Mouse (Mus musculus) brain, adult 2 months (tissue): Measurements from ENCODE around the gene Irf2bpl.

Experiments
- DNase-seq: peaks from one replicate; pipeline ENCODE4 v3.0.0; 2011; ENCODE audit warnings: low read depth, low spot score

The Irf2bpl gene

DNA sequence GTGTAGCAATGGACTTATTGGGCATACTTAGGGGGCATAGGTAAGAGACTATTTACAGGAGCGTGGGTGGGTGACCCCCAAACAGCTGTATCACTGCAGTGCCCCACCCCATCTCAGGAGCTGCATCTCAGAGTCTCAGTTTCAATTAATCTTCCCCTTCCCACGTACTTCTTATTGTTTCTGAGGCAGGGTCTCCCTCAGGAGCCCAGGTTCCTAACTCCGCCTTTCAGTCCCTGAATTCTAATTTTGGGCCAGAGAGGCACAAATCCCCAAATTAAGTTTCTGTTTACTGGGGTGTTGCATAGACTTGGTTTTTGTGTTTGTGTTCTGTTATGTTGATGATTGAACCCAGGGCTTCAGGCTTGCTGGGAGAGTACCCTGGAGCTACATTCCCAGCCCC is 13.8 kb upstream of the Irf2bpl start:
- DNase-seq: no peak

DNA sequence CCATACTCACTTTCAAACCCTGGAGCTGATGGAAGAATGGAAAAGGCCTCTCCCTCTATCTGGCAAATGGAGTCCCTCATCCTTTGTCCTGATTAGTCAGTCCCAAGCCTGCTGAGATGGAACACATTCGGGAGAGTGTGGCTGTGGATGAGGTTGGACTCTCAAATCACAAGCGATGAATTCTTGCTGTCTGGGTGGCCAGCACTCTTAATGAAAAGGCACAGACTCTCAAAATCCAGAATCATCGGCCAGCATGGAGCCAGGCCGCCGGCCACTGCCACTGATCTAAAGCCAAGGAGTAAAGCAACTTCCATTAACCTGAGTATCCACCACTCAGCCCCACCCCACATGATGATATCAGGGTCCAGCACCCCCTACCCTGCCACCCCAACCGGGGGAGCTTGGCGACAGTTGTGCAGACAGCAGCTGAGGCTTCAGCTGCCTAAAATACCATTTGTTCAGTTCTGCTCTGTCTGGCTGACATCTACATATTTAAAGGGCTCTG is 13.2 kb upstream of the Irf2bpl start:
- no peak for DNase-seq

DNA sequence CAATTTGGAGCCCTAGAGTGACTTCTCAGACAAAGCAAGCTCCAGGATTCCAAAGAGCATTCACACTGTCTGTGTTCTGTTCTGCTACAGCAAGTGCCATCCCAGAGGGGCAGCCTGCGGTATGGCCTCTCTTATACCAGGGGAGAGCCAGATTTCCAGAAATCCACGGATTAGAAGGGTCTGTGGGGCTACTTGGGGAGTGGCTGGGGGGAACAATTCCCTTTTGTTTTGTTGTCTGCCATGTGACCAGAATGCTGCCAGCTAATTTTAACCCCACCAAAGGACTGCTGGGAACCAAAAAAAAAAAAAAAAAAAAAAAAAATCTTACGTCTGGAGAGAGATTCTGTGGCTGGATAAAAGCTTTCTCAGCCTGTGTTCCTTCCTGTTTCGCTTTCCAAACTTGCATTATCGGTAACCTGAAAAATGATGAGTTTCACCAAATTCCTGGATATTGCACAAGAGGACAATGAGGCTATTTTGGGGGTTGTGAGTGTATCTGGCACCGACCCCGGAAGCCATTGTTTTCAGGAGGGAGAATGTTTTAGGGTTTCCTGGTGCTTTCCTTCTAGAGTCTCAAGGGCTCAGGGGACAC is 12.4 kb upstream of the Irf2bpl start:
- DNase-seq: peak; percentile 80

DNA sequence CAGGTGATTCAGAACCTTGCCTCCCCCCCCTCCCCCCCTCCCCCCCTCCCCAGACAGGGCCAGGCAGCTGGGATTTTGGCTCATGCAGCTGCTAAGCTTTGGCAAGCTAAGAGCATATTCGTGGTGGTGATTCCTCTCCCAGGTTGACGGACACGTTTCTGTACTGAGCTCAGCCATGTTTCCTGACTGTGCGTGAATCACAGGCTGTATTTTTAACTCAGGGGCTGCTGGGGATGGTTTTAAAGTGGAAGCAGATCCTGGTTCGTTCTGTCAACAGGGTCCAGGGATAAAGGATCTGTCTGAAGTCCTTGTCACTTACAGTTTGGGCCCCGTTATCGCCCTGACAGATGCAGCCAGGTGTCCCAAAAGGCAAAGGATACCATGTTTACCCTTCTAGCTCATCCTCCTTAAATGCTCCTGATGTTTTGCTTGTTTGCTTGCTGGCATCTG is 11.9 kb upstream of the Irf2bpl start:
- peak; percentile 86 for DNase-seq

DNA sequence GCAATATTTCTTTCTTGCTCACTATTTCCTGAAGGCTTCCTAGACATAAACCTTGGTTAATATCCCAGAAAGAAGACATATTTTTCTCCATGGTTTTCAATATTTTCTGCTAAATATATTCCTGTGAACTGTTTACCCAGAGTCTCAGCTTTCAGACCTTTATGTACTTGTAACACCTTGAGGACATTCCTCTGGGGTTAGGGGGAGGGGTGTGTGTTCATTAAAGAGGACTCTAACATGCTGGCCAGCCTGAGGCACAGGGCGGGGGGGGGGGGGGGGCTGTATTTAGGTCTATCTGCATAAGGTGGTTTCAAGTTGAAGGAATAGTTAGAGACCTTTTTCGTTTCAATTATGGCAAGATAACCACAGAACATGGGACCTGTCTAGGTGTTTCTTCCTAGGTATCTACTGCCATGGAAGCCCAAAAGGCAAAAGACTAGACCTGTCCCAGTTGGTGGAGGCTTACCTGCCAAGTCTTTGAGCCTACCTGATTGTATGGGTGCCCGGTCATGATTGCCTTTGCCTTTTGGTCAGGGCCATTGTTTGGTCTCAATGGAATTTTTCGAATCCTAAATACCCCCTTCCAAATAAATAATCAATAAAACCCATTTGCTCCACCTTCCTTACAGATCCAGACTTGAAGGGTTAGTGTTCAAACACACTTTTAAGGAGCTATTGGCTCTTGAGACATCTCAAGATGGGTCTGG is 11.3 kb upstream of the Irf2bpl start:
- no peak for DNase-seq

DNA sequence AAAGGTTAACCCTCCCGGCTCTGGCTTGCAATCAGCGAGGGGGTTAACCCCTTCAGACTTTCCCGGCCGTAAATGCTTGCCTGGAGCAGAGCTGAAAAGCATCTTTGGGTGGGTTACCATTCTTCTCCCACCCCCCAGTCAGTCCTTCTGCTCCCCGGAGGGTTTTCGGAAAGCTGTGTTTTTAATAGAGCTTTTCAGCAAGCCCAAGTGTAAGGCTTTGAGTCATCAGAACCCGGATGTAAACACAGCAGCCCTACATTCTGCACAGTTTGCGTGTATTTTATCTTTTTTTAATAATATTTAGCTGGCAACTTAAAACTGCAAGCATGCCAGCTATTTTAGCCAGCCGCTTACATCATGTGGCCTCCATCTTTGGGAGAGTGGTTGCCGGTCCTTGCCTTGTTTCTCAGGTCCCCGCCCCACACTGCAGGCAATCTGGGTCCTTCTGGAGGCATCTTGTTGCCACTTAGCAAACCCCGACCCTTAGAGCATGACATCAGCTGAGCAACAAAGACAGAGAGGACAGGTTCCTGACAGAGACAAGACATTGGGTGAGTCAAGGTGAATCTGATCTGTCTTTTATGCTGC is 10.3 kb upstream of the Irf2bpl start:
- DNase-seq: peak; percentile 88

DNA sequence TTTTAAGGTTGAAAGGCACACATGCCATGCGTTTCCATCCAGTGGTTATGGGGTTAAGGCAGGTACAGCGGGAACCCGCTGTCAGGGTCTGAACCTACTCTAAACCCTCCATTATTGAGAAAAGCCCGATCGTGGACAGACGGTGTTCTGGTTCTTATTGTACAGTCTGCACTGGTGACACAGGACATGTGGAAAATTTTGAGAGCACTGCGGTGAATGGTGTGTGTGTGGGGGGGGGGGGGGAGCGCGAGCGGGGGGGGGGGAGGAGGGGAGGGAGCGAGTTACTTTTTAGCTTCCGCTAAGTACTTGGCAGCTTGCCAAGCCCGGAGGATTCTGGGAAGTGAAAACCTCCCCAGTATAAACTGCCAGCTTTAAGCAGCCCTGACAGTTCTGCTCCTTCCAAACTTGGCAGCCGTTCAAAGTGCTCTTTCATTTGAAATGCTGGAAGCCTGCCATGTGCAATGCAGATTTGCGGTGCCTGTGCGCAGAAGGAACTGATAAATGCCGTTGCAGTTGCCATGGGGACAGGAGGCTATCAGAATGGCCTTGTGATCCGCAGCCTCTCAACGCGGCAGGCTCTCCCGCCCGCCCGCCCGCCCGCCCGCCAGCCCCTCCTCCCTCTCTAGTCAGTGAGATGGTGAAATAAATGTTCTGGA is 9.7 kb upstream of the Irf2bpl start:
- DNase-seq: peak; percentile 100

DNA sequence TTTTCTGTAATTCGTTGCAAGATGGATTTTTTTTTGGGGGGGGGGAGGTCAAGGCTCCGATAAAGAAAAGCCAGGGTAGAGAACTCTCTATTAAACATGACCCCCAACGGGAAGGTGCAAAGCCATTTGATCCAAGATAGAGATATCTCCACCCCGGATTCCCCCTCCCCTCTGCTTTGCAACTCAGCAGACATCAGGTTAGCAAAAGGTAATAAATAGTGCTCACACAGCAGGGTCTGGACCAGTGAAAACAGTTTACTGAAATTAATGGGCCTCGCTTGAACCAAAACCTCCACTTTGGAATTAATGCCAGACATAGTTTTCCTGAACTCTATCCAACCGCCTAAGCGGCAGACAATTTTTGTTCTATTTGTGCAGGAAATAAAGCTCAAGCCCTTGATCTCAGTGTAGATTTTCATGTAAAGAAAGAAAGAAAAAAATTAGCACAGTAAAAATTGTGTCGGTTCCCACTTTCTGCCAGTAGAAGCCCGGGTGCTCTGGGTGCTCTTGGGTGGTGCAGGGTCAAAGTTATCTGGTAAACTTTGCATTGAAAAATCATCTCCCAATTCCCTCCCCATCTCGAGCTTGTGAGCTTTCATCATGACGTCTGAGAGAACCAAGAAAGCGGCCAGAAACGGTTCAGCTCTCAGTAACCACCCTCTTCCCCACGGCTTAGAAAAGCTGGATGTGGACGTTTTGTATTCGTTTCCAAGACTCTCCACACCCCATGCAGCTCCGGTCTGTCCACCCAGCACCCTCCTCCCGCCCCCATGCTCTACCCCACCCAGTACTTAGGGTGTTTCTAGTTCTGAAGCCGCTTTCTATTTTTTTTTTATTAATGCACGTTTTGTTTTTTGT is 9.0 kb upstream of the Irf2bpl start:
- DNase-seq: peak; percentile 83

DNA sequence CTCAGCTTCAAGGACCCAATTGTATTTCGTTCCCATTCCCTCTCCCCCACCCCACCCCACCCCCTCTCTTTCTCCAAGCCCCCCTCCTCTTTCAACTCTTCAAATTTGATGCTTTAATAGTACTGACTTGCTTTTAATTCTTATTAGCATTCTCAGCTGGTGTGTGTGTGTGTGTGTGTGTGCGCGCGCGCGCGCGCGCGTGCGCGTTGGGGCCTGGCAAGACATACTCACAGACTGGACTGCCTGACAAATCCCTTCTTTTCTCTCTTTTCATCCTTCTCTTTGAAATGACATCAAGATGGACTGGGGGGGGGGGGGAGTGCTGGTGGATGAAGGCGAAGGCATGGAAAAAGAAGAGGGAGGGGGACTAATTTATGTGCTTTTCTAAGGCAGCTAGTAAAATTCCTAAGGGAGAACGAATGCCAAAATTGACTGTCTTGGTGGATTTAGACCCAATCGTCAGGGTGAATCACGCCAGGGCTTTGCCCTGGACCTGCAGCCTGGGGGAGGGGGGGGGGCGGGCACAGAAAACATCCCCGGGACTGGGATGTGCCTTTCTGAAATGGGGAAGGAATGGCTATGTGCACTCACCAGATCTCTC is 8.2 kb upstream of the Irf2bpl start:
- DNase-seq: peak; percentile 74

DNA sequence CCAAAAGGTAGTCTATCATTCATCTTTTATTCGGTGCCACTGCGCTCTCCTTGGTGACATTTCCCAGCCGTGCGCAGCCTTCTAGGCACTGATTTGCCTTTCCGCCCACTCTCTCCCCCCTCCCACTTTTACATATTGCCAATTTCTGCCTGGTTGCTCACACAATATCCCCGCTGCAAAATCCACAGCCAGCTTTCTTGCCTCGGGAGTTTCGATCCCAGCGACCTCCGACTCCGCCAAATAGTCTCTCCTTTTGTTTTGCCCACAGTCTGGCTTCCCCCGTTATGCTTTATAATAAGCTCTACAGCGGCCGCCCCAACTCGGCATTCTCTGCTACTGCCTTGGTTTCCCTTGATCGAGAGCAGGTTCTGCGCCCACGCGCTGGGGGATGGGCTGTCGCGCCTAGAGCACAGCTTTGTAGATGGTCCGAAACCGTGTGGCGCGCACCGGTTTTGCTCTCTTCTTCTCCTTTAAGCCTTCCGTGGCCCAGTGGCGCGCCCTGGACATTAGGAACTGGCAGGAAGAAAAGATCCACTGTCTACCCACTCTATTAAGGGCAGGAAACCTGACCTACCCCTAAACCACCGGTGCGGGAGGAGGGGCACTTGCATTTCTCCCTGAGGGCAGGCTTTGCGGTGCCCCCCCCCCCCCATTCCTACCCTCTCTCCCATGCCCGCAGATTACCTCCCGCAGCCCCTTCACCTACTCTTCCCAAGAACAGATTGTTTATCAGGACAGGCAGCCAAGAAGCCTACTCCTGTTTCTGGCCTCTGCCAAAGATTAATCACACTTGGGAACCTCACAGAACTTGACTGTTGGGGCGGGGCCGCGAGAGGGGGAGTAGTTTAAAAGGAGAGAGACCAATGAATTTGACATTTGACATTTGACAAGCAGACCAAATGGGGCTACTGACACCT is 7.4 kb upstream of the Irf2bpl start:
- peak; percentile 90 for DNase-seq

DNA sequence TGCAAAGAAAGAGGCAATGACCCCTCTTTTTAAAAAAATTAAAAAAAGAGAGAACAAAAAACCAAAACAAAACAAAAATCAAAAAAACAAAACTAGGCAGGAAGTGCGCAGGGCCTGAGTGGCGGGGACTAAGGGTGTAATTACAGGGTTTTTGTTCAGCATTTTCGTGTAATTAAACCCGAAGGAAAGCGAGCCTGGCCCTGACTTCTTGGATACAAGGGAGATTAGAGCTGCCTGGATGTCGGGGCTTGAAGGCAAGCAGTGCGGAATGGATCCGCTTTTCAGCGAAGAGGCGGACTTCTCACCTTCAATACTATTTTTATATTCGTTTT is 6.8 kb upstream of the Irf2bpl start:
- no peak for DNase-seq

DNA sequence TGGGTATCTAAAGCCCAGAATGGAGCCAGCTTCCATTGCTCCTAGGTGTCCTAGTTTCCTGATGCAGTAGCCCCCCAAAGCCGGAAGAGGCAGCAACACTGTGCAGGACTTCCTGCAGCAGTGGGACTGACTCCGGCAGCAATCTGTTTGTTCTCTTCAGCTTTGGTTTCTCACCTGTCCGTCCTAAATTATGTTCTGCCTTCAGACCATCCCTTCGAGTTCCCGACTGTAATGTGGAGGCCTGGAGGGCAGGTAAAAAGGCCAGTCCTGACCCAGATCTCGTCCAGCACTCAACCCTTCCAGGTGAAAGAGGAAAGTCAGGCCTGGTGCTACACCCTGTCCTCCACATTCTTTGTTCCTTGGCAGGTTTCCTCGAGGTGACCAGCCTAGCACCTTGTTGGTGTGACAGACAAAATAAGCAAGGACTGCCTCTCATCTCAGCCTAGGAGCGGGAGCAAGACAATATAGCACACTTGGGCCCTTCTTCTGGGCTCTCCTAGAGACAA is 6.3 kb upstream of the Irf2bpl start:
- DNase-seq: peak; percentile 63

DNA sequence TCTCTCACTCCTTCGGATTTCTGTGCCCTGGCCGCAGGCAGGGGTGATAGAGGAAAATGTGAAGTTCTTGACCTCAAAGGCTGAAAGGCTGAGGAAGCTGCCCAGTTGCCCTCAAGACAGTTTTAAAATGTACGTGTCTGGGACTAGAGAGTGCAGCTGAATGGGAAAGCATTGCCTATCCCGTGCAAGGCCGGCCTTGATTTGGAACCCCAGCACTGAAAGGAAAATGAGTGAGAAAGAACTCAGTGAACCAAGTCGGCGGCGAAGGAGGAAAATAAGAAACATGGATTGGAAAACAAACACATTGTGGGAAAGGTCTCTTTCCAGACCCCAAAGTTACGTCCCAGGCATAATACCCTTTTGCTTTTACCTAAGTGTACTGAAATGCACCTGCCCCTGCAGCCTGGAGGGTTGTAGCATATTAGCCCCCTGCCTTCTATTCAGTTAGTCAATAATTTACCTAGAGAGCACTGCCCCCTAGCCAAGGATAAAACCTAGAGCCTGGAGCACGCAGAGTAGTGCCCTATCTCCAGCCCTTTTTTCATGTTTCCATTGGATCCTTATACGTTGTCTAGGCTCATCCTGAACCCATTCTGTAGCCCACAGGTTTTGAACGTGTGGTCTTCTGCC is 5.6 kb upstream of the Irf2bpl start:
- DNase-seq: no peak

DNA sequence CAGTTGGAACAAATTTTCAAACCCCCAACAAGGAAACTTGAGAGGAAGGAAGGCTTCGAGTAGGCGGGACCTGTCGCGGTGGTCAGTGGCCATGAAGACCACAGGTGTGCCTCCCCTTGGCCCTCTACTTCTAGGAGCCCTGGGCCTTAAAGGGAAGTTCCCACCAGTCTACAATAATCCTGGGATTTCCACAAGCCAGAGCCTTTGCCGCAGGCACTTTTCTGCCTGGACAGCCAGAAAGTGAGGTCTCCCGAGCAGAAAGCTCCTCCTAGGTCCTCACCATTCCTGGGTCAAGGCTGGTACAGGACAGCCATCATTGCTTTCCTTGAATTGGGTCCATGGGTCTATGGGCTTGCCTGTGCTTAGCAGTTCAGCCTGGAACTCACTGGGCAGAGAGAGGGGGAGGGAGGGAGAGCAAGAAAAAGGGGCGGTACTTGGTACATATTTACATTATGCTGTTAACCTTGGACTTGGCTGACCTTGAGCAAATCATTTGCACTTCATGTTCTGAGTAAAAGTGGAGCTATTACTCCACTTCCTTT is 4.6 kb upstream of the Irf2bpl start:
- no peak for DNase-seq

DNA sequence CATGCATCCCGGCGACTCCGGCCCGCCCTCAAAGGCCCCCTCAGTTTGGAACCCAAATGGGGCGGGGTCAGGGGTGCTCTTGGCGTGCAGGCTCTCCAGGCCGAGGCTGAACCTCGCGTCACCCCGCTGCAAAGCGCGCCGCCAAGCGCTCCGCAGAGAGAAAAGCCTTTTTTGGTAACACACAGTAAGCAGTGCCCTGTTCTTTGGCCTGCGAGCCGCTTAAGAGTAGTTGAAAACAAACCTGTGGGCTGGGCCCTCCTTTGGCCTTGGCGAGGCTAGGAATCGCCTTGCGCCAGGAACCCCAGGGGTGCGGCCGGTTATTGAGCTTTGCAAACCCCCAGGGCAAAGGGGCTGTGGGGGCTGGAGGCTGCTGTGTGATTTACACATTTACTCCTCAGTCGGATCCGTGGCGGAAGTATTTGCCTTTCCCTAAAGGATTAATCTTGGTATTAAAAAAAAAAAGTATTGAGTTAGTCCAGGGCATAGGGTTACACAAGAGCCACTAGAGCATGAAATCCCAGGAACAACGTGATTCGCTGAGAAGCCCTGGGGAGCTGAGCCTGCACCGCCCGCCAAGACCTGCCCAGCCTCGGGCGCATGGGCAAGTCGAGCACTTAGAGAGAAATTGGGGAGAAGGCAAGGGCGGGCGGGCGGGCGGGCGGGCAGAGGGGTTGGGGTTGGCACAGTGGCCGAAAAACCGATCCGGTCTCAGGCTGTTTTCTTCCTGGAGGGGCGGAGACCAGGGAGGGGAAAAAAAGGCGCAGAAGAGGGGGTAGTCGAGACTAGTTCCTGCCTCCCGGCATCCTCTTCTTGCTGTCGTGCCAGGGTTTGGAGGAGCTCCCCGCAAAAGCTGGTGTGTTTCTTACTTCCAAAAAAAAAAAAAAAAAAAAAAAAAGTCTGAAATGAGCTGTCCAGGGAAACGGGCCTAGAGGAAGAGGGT is 3.8 kb upstream of the Irf2bpl start:
- DNase-seq: peak; percentile 91

DNA sequence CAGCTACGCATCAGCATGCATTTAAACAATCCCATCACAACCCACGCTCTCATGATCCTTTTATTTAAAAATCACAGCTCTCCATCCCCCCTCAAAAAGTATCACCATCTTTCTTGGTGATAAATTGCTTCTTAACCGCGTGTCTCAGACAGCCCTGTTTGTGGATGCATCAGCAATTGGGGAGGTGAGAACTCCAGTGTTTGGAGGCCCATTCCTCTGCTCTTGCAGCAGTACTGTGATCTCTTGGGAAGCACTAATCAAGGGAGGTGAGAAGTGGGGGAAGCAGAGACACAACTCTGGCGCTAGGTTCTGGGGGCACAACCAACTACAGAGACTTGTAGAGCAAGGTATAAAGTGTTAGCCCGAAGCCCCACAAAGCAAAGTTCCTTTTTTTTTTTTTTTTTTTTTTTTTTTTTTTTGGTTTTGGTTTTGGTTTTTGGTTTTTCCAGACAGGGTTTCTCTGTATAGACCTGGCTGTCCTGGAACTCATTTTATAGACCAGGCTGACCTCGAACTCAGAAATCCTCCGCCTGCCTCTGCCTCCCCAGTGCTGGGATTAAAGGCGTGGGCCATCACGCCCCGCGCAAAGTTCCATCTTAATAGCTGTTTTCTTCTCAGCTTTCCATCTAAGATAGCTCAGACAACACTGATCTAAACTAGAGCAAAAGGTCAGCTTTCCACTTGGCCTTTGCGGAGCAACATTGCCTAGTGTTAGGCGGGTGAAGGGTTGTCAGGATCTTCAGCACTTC is 3.0 kb upstream of the Irf2bpl start:
- no peak for DNase-seq

DNA sequence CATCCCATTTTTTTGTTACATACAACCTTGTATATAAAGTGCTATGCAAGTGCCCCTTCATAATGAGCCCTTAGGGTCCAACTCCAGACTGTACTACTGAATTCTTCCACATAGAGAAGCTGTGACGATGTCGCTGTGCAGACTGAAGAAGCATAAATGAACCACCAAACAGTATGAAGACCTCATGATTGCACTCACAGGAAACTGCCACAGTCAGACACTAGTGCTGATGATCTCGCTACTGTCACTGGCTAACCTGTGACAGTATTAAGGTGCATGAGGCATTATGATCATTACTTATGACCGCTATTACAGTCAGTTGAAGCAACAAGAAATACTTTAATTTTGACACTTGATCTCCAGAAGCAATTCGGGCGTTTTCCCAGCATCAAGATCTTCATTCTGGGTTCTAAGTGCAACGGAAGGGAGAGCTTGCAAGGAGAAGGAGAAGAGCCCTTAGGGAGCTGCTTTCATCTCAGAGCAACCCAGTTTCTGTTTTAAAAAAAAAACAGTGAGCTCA is 1.9 kb upstream of the Irf2bpl start:
- no peak for DNase-seq
